Mouse (Mus musculus) G1E-ER4 (cell line): ENCODE measurements at regions not wholly inside any gene's neighbourhood (a gene's known extent, or its start where the extent isn't known, plus 50 kb on each side); places are given as distances from the start of the nearest gene placed in this dataset.

Source experiments
- GATA1 ChIP-seq: IDR thresholded peaks from one replicate; pipeline ENCODE4 v1.8.0; 2012; ENCODE audit warnings: low read length, inconsistent platforms

DNA sequence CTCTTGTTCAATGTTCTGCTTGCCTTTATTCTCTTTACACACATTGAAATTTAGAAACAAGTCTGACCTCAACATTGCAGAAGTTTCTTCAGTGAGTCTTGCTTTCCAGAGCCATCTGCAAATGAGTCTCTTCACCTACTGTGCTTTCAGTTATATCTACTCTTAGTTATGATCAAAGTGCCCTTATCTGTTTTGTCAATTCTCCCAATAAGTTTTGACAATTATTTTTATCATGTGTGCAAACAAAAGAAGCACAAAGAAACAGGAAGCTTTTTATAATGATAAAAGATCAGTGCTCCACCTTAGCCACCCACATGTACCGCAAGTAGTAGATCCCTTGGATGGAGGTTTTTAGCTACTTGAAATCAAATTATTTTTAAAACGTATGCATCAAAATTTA lies 1322.8 kb upstream of the Zeb2 start:
- TF ChIP-seq GATA1: no peak

DNA sequence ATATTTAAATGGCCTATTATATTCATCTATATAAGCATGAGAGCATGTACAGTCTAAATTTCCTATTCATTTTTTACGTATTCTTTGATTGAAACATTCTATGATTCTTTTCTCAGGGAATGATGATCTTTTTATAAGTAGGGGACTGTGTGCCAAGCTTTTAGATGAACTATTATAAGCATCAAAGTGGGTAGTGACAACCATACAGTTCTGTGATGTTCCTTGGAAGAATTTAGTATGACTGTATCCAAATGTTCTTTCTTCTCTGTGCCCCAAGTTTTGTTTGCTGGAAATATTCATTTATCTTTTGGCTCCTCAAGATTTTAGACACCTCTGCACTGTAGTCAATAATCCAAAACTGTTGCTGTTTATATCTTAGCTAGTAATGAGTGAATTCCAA lies 1301.1 kb upstream of the Zeb2 start:
- no peak for TF ChIP-seq GATA1

DNA sequence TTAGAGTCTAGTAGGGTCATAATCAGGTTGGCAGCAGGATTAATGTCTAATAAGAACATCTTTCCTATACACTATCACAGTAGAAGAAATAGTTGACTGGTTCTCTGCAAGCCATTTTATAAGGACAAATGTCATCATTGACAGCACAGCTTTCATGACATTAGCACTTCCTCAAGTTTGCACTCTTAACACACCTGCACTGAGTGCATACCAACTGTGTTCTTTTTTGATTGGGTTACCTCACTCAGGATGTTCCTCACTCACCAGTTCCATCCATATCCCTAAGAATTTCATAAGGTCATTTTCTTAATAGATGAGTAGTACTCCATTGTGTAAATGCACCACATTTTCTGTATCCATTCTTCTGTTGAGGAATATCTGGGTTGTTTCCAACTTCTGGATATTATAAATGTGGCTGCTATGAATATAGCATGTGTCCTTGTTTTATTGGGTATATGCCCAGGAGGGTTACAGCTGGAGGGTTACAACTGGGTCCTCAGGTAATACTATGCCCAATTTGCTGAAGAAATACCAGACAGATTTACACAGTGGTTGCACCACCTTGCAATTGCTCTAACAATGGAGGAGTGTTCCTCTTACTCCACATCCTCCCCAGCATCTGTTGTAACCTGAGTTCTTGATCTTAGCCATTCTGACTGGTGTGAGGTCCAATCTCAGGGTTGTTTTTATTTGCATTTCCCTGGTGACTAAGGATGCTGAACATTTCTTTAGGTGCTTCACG lies 1285.3 kb upstream of the Zeb2 start:
- no peak for TF ChIP-seq GATA1

DNA sequence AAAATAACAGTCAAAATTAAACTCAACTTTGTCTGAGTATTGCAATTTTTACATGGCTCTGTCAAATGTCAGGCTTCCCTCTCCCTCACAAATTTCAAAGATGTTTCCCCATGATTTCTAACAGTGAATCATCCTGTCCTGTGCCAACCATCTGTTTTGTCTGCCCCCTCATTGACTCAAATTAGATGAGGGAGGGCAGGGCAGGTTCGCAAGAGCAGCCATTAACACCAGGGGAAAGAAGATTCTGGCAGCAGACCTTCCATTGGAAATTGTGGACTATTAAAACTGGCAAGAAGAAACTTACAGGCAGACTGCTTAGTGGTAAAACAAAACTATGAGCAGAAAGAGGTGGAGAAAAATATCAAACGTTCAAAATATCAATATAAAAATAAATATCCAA lies 1277.0 kb upstream of the Zeb2 start:
- TF ChIP-seq GATA1: no peak

DNA sequence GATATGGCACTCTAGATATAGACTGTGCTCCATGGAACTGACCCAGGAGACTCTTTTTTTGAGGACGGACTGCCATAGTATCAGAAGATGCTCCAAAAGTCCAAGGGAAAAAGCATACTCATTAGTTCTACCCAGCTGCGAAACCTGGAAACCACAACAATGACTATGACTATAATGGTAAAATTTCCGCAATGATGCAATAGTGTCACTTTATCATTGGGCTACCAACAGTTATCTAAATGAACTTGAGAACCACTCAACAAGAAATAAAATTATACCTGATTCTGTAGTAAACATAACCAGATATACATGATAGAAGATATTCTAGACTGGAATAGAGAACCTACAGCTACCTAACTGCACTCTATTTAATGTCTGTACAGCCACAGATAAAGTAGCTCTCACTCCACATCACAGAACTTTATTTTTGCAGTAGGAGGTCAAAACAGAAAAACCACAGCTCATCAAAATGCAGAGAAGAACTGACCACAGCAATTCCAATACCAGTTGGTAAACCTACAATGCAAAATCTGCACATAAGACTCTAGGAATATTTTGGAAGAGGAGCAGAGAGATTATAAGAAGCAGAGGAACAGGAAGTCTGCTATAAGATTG lies 1255.8 kb upstream of the Zeb2 start:
- no peak for TF ChIP-seq GATA1

DNA sequence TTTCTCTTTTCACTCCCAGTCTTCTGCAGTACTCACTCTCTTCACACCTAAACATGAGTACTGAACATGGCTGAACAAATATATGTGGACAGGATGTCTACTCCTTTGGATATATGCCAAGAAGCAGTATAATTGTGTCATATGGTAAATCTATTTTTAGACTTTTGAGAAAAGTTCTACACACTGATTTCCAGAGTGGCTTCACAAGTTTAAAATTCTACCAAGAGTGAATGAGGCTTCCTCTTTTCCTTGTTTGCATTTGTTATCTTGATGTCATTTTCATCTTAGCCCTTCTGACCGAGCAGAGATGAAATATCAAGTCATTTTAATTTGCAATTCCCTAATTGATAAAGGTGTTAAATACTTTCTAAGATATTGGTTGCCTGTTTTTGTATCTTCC lies 1254.6 kb upstream of the Zeb2 start:
- no peak for TF ChIP-seq GATA1

DNA sequence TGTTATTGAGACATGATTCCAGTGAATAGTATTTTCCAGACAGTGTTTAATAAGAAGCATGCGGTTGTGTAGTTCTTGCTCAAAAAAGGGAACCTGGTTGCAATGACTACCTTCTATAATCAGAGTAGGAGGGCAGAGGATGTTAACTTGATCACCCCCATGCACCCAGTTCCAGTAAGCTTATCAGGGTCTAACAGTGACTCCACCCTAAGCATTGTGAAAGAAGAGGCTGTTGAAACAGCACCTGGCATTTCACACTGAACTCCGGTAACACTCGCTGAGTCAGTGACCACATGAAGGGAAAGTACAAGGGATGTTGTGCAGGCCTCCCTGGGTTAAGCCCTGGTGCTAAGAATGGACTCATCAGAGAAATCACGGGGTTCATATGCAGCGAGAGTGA lies 1253.8 kb upstream of the Zeb2 start:
- no peak for TF ChIP-seq GATA1

DNA sequence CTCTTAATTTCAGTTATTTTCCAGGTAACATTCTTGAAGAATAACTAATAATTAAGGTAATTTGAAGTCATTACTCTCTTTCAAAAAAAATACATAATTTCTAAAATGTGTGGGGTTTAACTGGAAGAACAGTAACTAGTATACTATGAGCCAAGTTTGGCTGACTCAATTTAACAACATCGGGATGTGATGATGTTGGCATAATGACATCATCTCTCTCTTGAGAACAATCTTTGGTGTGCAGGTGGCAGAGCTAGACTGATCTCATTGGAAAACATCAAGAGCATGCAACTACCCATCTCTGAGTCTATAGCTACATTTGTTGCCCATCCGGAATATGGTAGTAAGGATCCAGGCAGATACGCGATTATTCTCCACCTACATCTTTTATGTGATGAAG lies 1251.7 kb upstream of the Zeb2 start:
- TF ChIP-seq GATA1: no peak

DNA sequence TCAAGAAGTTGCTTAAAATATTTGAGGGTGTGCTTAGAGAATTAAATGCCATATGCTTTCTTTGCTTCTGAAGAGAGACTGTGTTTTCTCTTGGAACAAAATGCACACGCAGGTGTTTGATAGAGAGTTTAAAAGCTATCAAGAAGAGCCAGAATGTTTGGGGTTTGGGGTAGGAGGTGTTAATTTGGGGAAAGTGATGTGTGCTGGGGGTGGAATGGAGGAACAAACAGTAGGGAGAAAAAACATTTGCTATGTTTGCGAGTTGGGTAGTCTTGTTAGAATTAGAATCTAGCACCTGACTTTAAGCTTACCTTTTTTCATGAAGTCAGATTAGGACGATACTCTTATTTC lies 1248.9 kb upstream of the Zeb2 start:
- TF ChIP-seq GATA1: no peak

DNA sequence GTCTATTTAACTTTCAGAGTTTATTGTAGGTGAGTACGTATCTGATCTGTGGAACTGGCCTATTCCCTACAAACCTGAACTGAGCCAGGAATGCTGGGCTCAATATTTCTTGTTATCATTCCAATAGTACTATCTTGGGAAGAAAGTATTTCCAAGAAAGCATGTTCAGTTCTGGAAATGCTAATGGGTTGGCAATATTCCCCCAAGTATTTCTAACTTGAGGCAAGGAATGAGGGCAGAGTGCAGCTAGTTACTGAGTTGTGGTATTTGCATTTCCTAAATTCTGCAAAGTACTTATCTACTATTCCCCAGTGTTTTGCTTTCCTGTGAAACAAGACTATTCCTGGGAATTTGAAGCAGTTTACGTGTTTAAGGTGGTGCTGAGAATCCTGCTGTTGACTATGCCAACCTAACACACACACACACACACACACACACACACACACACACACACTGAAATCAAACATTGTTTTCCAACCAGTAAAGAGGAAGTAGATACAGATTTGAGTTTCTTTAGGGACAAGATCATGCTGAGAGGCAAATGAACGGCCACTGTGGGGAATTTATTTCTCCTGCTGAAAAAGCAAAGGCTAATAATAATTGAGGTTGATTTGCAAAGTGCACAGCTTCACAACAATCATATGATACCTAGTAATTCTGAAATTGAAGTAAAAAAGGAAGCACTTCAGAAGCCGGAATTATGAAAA lies 1248.4 kb upstream of the Zeb2 start:
- TF ChIP-seq GATA1: no peak

DNA sequence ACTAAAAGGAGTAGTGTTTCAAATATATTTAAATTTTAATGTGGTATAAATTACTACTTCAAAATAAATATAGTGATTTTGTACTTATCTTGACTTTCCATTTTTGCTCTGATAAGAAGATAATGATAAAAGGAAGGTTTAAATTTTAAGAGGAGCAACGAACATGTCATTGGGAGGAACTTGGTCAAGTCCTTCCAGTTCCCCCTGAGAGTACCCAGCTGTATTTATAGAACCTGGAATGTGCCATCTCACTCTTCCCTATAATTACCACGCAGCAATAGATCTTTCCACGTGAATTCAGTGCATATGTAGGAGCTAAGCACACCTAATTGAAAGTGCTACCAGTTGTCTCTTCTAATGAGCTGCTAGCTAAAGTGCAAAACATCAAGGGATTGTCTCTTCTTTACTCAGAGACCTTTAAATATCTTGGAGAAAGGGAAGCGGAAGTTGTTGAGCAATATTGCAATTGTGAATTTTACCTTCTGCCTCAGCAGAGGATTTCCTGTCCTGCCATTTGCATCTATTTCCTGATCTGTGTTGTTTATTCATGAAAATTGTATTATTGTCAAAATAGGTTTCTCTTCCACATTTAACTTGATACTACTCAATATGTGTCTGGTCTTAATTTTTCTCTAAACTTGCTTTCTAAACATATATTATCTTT lies 1243.0 kb upstream of the Zeb2 start:
- no peak for TF ChIP-seq GATA1

DNA sequence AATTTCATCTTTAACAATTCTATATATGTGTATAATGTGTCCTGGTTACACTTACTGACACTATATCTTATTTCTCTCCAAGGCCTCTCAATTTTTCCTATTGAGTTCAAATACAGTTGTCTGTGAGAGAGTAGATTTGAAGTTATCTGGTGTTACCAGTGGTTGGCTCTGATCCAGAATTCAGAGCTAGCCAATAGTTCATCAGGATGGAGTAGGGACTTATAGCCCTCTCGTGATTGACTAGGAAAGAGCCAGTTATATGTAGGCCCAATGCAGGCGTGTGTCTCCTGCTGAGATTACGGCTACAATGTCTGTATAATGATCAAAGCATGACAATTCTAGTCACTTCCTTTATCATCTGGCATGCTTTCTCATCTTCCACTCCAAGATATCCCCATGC lies 1241.0 kb upstream of the Zeb2 start:
- TF ChIP-seq GATA1: no peak

DNA sequence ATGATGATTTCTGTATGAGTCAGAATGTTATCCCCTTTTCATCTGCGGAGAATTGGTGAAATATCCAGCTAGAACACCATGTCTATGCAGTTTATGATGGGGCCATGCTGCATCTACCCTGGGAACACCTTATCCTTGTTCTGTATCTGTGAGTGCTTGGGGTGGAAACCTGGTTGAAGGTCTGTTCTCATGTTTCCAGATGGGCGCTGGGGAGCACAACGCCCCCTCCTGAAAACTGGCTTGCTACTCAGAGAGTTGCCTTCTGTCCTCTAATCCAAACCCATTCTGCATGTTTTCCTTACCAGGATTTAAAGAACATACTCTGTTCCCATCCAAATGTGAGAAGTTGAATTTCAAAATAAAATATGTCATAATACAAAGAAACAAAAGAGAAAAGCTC lies 1239.5 kb upstream of the Zeb2 start:
- no peak for TF ChIP-seq GATA1

DNA sequence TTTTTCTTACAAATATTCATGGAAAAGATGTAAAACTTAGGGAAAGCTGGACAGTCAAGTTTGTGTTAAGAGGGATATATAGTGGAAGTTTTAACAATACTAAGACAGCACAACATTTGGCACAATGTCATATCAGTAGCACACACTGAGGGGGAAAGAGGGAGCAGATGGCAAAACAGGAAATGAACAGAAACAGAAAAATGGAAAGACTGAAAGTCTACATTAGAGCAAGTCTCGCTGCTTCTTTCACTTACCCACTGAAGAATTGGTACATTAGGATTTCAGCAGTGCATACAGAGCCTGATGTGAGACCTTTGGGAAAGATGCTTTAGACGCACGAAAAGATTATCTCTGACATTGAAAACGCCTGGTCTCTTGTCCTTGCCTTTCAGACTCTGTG lies 1223.5 kb upstream of the Zeb2 start:
- no peak for TF ChIP-seq GATA1

DNA sequence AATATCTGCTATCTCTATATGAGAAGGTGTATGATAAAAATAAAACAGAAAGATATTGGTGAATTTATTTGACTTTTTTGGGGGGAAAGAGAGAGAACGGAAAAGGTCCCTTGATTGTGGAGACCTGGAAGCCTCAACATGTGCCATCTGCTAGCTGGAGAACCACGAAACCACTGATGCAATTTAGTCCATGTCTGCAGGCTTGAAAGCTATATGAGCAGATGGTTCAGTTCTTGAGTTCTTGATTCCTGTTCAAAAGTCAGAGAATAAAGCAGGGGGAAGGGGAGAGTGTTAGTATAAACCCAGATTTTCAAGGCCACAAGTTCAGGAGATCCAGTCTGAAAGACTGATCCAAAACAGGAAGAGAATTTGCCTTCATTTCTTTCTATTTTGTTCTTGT lies 1199.5 kb upstream of the Zeb2 start:
- TF ChIP-seq GATA1: no peak

DNA sequence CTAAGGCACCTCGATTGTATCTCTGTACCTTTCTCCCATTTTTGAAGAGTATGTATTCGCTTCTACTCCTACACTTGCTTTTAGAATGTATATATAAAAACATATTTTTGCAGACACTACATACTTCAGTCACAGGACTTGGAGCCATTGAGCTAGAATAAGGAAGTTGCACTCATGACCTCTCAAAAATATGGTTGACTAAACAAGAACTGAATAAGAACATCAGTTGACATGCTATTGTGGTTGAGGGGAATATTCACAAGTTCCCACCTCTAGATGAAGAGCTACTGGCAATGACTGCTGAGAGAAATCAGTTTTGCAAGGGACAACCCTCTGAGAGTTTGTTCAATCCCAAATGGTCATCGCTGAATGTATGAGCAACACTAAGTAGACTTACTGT lies 1198.0 kb upstream of the Zeb2 start:
- no peak for TF ChIP-seq GATA1

DNA sequence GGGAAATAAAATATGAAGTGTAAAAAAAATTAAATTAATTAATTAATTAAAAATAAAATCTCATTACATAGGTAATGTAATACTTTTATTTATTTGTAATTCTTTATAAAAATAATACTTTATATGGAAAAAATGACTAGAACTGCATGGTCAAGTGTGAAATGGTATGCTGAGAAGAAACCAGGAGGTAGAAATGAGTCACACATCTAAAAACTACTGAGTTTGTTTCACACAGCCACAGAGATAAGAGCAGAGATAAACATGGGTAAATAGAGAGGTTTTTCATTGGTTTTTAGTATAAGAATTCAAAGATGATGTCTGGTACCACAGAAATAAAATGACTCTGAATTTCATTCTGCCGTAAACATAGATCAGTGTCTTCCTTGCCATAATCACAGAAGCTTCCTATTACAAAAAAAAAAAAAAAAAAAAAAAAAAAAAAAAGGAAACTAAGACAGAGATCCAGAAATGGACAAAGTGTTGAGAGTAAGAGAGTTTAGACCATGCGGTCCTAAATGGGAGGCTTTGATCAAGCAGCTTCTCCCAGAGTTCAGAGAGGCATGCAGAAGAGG lies 1190.5 kb upstream of the Zeb2 start:
- TF ChIP-seq GATA1: no peak
